Mouse (Mus musculus) hindbrain, embryonic 16.5 days (tissue): ENCODE measurements at regions not wholly inside any gene's neighbourhood (a gene's known extent, or its start where the extent isn't known, plus 50 kb on each side); places are given as distances from the start of the nearest gene placed in this dataset.

Experiments used
- ATAC-seq: fragments of 200-750 bp; cut with Nextera tagmentation; 2 replicates; pipeline ENCODE4 v1.8.0; 2017; ENCODE audit warnings: moderate TSS enrichment, moderate library complexity
- H3K27ac ChIP-seq: fragments of 300-500 bp; sonication (generic); 2 replicates; pipeline ENCODE4 v1.5.1; 2014; ENCODE audit warnings: low read depth, mild to moderate bottlenecking, control low read depth, low read length, moderate library complexity
- H3K27me3 ChIP-seq: fragments of 300-500 bp; sonication (generic); replicated peaks from 2 replicates; pipeline ENCODE4 v1.6.1; 2014; ENCODE audit warnings: low read length; ENCODE audit not compliant: control insufficient read depth, insufficient read depth
- H3K36me3 ChIP-seq: fragments of 300-500 bp; sonication (generic); 2 replicates; pipeline ENCODE4 v1.6.1; 2014; ENCODE audit warnings: mild to moderate bottlenecking, low read length, moderate library complexity, mixed read lengths; ENCODE audit not compliant: control insufficient read depth, insufficient read depth
- H3K4me1 ChIP-seq: fragments of 300-500 bp; sonication (generic); 2 replicates; pipeline ENCODE4 v1.6.1; 2014; ENCODE audit warnings: low read depth, low read length; ENCODE audit not compliant: control insufficient read depth, insufficient read depth
- H3K4me2 ChIP-seq: fragments of 300-500 bp; sonication (generic); 2 replicates; pipeline ENCODE4 v1.6.1; 2014; ENCODE audit warnings: mild to moderate bottlenecking, low read length, control low read depth, moderate library complexity
- H3K4me3 ChIP-seq: fragments of 300-500 bp; sonication (generic); 2 replicates; pipeline ENCODE4 v1.5.1; 2014; ENCODE audit warnings: mild to moderate bottlenecking, low read length, control low read depth, moderate library complexity
- H3K9ac ChIP-seq: fragments of 300-500 bp; sonication (generic); 2 replicates; pipeline ENCODE4 v1.6.1; 2014; ENCODE audit warnings: low read depth, mild to moderate bottlenecking, control low read depth, low read length, moderate library complexity
- H3K9me3 ChIP-seq: fragments of 300-500 bp; sonication (generic); 2 replicates; pipeline ENCODE4 v1.6.1; 2014; ENCODE audit warnings: mild to moderate bottlenecking, low read length, moderate library complexity; ENCODE audit not compliant: control insufficient read depth
- whole genome bisulfite sequencing: fragments of 180-500 bp; shearing (Covaris S2); extraction: QIAGEN DNeasy Blood & Tissue Kit; methylation state at CpG from one replicate; pipeline ENCODE4 v1.1.7; 2014; 5-methylcytosine and 5-hydroxymethylcytosine counted together

DNA sequence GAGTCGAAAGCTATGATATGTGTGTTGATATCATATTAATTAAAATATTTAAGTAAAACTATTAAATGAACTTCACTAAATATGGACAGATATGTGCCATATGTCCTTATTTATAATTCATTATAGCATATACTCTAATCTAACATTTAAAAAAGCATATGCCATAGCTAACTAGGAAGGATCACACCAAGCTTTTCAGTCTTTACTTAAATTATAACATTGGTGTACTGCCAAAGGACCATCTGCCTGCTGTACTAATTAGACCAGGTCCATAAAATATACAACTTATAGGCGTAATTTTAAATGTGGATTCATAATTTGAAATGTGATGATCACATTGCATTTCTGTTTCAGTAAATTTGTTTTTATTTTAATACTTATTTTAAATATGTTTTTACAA is 651.9 kb upstream of the Klhl1 start:
- no peaks in the 10 kb centered on the region for H3K36me3 ChIP-seq
- no peaks in the 10 kb centered on the region for H3K9me3 ChIP-seq
- no peak overlapping the region for H3K27ac ChIP-seq
- ATAC-seq = no peak
- no peak overlapping the region for H3K9ac ChIP-seq
- no peaks in the 10 kb centered on the region for H3K4me1 ChIP-seq
- H3K27me3 ChIP-seq = no peaks in the 10 kb centered on the region
- no peak overlapping the region for H3K4me2 ChIP-seq
- WGBS = 89% methylated on average over 2 of the region's 2 CpGs
- no peak overlapping the region for H3K4me3 ChIP-seq

- H3K27me3 ChIP-seq = no peaks in the 10 kb centered on the region
- H3K9ac ChIP-seq = no peak overlapping the region
- 95% methylated on average over 2 of the region's 2 CpGs for WGBS
- H3K36me3 ChIP-seq = no peaks in the 10 kb centered on the region
- no peak overlapping the region for H3K4me2 ChIP-seq
- H3K4me1 ChIP-seq = no peaks in the 10 kb centered on the region
- H3K27ac ChIP-seq = no peak overlapping the region
- no peak overlapping the region for H3K4me3 ChIP-seq
- ATAC-seq = no peak
- no peaks in the 10 kb centered on the region for H3K9me3 ChIP-seq
Observed at GRCm38 (mm10) chr14:97165793-97166192, 646.9 kb upstream of the Klhl1 start.

- Histone ChIP-seq H3K27me3 (no peaks in the 10 kb centered on the region), H3K4me1 (no peaks in the 10 kb centered on the region), H3K36me3 (no peaks in the 10 kb centered on the region), H3K4me2 (no peak overlapping the region), H3K27ac (no peak overlapping the region), H3K9ac (no peak overlapping the region), H3K9me3 (no peaks in the 10 kb centered on the region), H3K4me3 (no peak overlapping the region)
- no peak for ATAC-seq
- 83% methylated on average over 9 of the region's 9 CpGs for WGBS
Observed at GRCm38 (mm10) chr14:97148997-97149653, 630.2 kb upstream of the Klhl1 start.

DNA sequence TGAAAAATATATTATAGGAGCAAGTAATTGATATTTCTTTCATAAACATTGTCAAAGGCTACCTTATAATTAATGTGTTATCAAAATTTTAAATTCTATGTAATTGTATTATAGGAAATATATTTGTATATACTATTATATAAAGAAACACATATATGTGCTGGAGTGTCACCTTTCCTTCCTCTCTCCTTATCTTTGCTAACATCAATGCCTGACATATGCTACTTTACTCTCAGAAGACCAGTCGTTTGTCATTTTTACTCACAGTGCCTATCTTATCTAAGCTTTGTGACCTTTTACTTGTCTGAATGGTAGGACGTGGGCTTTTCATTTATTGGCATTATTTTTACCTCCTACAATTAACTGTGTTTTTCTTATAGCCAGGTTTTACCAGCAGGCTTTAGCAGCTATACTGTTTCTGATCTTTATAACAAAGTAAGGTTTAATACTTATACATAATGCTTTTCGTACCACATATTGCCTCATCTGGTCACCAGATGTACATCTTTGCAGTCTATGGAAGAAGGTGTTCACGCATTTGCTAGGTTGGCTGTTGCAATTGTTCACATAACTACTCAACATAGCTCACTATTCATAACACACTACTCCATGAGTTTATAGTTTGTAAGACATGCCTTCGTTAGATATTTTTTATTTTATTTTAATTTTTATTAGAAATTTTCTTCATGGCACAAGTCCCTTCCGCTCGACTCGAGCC is 597.2 kb upstream of the Klhl1 start:
- H3K4me1 ChIP-seq = no peaks in the 10 kb centered on the region
- no peaks in the 10 kb centered on the region for H3K36me3 ChIP-seq
- H3K9ac ChIP-seq = no peak overlapping the region
- no peak overlapping the region for H3K27ac ChIP-seq
- no peaks in the 10 kb centered on the region for H3K27me3 ChIP-seq
- no peak overlapping the region for H3K4me2 ChIP-seq
- no peak for ATAC-seq
- 91% methylated on average over 8 of the region's 8 CpGs for WGBS
- no peak overlapping the region for H3K4me3 ChIP-seq
- H3K9me3 ChIP-seq = no peaks in the 10 kb centered on the region

- Histone ChIP-seq H3K4me3 (no peak overlapping the region), H3K4me2 (no peak overlapping the region), H3K27ac (no peak overlapping the region), H3K9me3 (no peaks in the 10 kb centered on the region), H3K9ac (no peak overlapping the region), H3K4me1 (no peaks in the 10 kb centered on the region), H3K36me3 (no peaks in the 10 kb centered on the region), H3K27me3 (no peaks in the 10 kb centered on the region)
- 50% methylated on average over 4 of the region's 4 CpGs for WGBS
- ATAC-seq = peak; percentile 37; the same call in 1 of the 2 replicates
Observed at GRCm38 (mm10) chr14:97101090-97101675, 582.3 kb upstream of the Klhl1 start.

DNA sequence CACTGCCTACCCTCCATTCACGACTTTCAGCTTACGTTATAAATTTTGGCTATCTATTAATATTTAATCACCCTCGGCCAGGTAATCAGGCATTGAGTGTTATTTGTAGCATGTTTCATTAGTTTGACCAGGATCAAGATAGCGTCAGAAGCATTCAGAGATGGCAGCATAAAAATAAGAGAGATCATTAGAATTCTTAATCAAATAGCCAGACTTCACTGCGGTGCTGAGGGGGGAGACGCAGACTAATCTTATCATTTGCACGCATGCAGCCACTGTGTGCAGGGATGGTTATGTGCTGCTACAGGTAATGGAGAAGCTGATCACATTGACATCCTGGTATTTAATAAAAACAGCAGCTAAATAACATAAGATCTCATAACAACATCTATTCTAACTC is 574.5 kb upstream of the Klhl1 start:
- H3K4me3 ChIP-seq = no peak overlapping the region
- H3K36me3 ChIP-seq = no peaks in the 10 kb centered on the region
- H3K4me2 ChIP-seq = no peak overlapping the region
- no peak overlapping the region for H3K27ac ChIP-seq
- no peaks in the 10 kb centered on the region for H3K27me3 ChIP-seq
- no peak overlapping the region for H3K9ac ChIP-seq
- ATAC-seq = no peak
- 82% methylated on average over 7 of the region's 7 CpGs for WGBS
- H3K4me1 ChIP-seq = no peaks in the 10 kb centered on the region
- no peaks in the 10 kb centered on the region for H3K9me3 ChIP-seq

GRCm38 (mm10) chr14:97088863-97089262 is 570.0 kb upstream of the Klhl1 start:
- Histone ChIP-seq H3K27ac (no peak overlapping the region), H3K36me3 (no peaks in the 10 kb centered on the region), H3K4me1 (no peaks in the 10 kb centered on the region), H3K9ac (no peak overlapping the region), H3K4me2 (no peak overlapping the region), H3K27me3 (no peaks in the 10 kb centered on the region), H3K9me3 (no peaks in the 10 kb centered on the region), H3K4me3 (no peak overlapping the region)
- no peak for ATAC-seq
- 91% methylated on average over 4 of the region's 4 CpGs for WGBS

- Histone ChIP-seq H3K9ac (no peak overlapping the region), H3K4me3 (no peak overlapping the region), H3K4me1 (no peaks in the 10 kb centered on the region), H3K27me3 (no peaks in the 10 kb centered on the region), H3K27ac (no peak overlapping the region), H3K9me3 (no peaks in the 10 kb centered on the region), H3K4me2 (no peak overlapping the region), H3K36me3 (no peaks in the 10 kb centered on the region)
- WGBS = 26% methylated on average over 2 of the region's 2 CpGs
- ATAC-seq = no peak
Observed at GRCm38 (mm10) chr14:97087346-97087745, 568.4 kb upstream of the Klhl1 start.

GRCm38 (mm10) chr14:97086363-97087309 is 567.7 kb upstream of the Klhl1 start:
- H3K27ac ChIP-seq = no peak overlapping the region
- no peak overlapping the region for H3K9ac ChIP-seq
- no peaks in the 10 kb centered on the region for H3K9me3 ChIP-seq
- ATAC-seq = no peak
- H3K4me3 ChIP-seq = no peak overlapping the region
- H3K4me2 ChIP-seq = no peak overlapping the region
- no peaks in the 10 kb centered on the region for H3K4me1 ChIP-seq
- H3K36me3 ChIP-seq = no peaks in the 10 kb centered on the region
- H3K27me3 ChIP-seq = no peaks in the 10 kb centered on the region
- whole genome bisulfite sequencing = 40% methylated on average over 5 of the region's 5 CpGs
